Mouse (Mus musculus) intestine, embryonic 16.5 days (tissue): ENCODE data around the gene Cldn4. TPM values are rescaled to one million over a fixed set of nuclear protein-coding genes. Genes with fewer than 3 reads are reported as not detected.

ENCODE experiments used
- ATAC-seq: fragments of 200-750 bp; cut with Nextera tagmentation; 2 replicates; pipeline ENCODE4 v1.8.0; 2017; ENCODE audit warnings: moderate TSS enrichment, moderate library complexity
- H3K27ac ChIP-seq: fragments of 300-500 bp; sonication (generic); 2 replicates; pipeline ENCODE4 v1.5.1; 2014; ENCODE audit warnings: mild to moderate bottlenecking, low read length
- H3K27me3 ChIP-seq: fragments of 300-500 bp; sonication (generic); replicated peaks from 2 replicates; pipeline ENCODE4 v1.6.1; 2014; ENCODE audit warnings: low read length, control low read depth, mixed read lengths; ENCODE audit not compliant: control insufficient read depth, insufficient read depth
- H3K36me3 ChIP-seq: fragments of 300-500 bp; sonication (generic); 2 replicates; pipeline ENCODE4 v1.6.1; 2014; ENCODE audit warnings: low read length, control low read depth; ENCODE audit not compliant: control insufficient read depth, insufficient read depth
- H3K4me1 ChIP-seq: fragments of 300-500 bp; sonication (generic); 2 replicates; pipeline ENCODE4 v1.6.1; 2014; ENCODE audit warnings: low read length, control low read depth, mixed read lengths; ENCODE audit not compliant: control insufficient read depth, insufficient read depth
- H3K4me2 ChIP-seq: fragments of 300-500 bp; sonication (generic); 2 replicates; pipeline ENCODE4 v1.6.1; 2014; ENCODE audit warnings: low read depth, low read length, control low read depth
- H3K4me3 ChIP-seq: fragments of 300-500 bp; sonication (generic); 2 replicates; pipeline ENCODE4 v1.5.1; 2014; ENCODE audit warnings: mild to moderate bottlenecking, low read length
- H3K9ac ChIP-seq: fragments of 300-500 bp; sonication (generic); 2 replicates; pipeline ENCODE4 v1.6.1; 2014; ENCODE audit warnings: low read depth, low read length
- H3K9me3 ChIP-seq: fragments of 300-500 bp; sonication (generic); 2 replicates; pipeline ENCODE4 v1.6.1; 2016; ENCODE audit warnings: low read length, control low read depth; ENCODE audit not compliant: control insufficient read depth
- WGBS: fragments of 180-500 bp; shearing (Covaris S2); extraction: QIAGEN DNeasy Blood & Tissue Kit; methylation state at CpG from one replicate; pipeline ENCODE4 v1.1.7; 2014; 5-methylcytosine and 5-hydroxymethylcytosine counted together
- polyA plus RNA-seq: library from polyadenylated mRNA; unstranded; fragments of >200 nt; fragmentation: Nextera tagmentation; extraction: Ambion mirVana; gene quantifications from 2 replicates; pipeline ENCODE4 v1.2.1, GENCODE M21; 2015

Gene Cldn4
- polyA plus RNA-seq, 1 experiment from 2014 or later: 54.2 TPM

- no peak for ATAC-seq
- no peaks in the 10 kb centered on the region for H3K9me3 ChIP-seq
- no peaks in the 10 kb centered on the region for H3K36me3 ChIP-seq
- no peak overlapping the region for H3K4me2 ChIP-seq
- no peaks in the 10 kb centered on the region for H3K27me3 ChIP-seq
- H3K4me3 ChIP-seq: no peak overlapping the region
- WGBS: 85% methylated on average over 2 of the region's 2 CpGs
- no peaks in the 10 kb centered on the region for H3K4me1 ChIP-seq
- no peak overlapping the region for H3K27ac ChIP-seq
- no peak overlapping the region for H3K9ac ChIP-seq
These were observed 34.8 kb downstream of the Cldn4 start for GRCm38 (mm10) chr5:134911901-134912300.

GRCm38 (mm10) chr5:134907135-134907534, 39.6 kb downstream of the Cldn4 start:
- Histone ChIP-seq H3K9ac (no peak overlapping the region), H3K4me2 (no peak overlapping the region), H3K4me3 (no peak overlapping the region), H3K4me1 (no peaks in the 10 kb centered on the region), H3K27ac (peak overlapping the region; percentile 44; the same call in 1 of the 2 replicates), H3K9me3 (no peaks in the 10 kb centered on the region), H3K36me3 (no peaks in the 10 kb centered on the region), H3K27me3 (no peaks in the 10 kb centered on the region)
- 1% methylated on average over 13 of the region's 13 CpGs for WGBS
- ATAC-seq: peak; percentile 92

GRCm38 (mm10) chr5:134906633-134907032, 40.1 kb downstream of the Cldn4 start, which contains the start of gene Tmem270:
Tmem270 (minus strand) TSS chr5:134906733.
- Histone ChIP-seq H3K27me3 (no peaks in the 10 kb centered on the region), H3K9ac (no peak within 1 kb of the TSS), H3K4me1 (no peaks in the 10 kb centered on the region), H3K36me3 (no peaks in the 10 kb centered on the region), H3K9me3 (no peaks in the 10 kb centered on the region), H3K4me2 (no peak within 1 kb of the TSS), H3K4me3 (no peak within 1 kb of the TSS), H3K27ac (peak within 1 kb of the TSS; percentile 44; the same call in 1 of the 2 replicates)
- no peak for ATAC-seq
- WGBS: 81% methylated on average over 6 of the region's 6 CpGs

GRCm38 (mm10) chr5:134901644-134902027, 45.1 kb downstream of the Cldn4 start:
- no peak overlapping the region for H3K4me3 ChIP-seq
- no peaks in the 10 kb centered on the region for H3K36me3 ChIP-seq
- no peaks in the 10 kb centered on the region for H3K27me3 ChIP-seq
- 69% methylated on average over 8 of the region's 8 CpGs for WGBS
- no peak overlapping the region for H3K27ac ChIP-seq
- no peak overlapping the region for H3K4me2 ChIP-seq
- no peak overlapping the region for H3K9ac ChIP-seq
- H3K9me3 ChIP-seq: no peaks in the 10 kb centered on the region
- no peak for ATAC-seq
- peaks cover 13% of the 10 kb centered on the region for H3K4me1 ChIP-seq

- Histone ChIP-seq H3K9me3 (no peaks in the 10 kb centered on the region), H3K9ac (no peak overlapping the region), H3K27me3 (no peaks in the 10 kb centered on the region), H3K27ac (no peak overlapping the region), H3K36me3 (no peaks in the 10 kb centered on the region), H3K4me3 (no peak overlapping the region), H3K4me2 (no peak overlapping the region), H3K4me1 (peaks cover 13% of the 10 kb centered on the region)
- WGBS: 33% methylated on average over 12 of the region's 12 CpGs
- peak; percentile 65 for ATAC-seq
These were observed 45.6 kb downstream of the Cldn4 start for GRCm38 (mm10) chr5:134901012-134901643.

- Histone ChIP-seq H3K27me3 (no peaks in the 10 kb centered on the region), H3K4me2 (no peak overlapping the region), H3K9ac (peak overlapping the region; percentile 54; the same call in 1 of the 2 replicates), H3K9me3 (no peaks in the 10 kb centered on the region), H3K4me1 (peaks cover 13% of the 10 kb centered on the region), H3K4me3 (no peak overlapping the region), H3K36me3 (no peaks in the 10 kb centered on the region), H3K27ac (peak overlapping the region; percentile 23; the same call in 1 of the 2 replicates)
- 0 out of 2 replicates have a peak, but pooled peaks have one; percentile 27 for ATAC-seq
- WGBS: 39% methylated on average over 17 of the region's 17 CpGs
These were observed 49.1 kb downstream of the Cldn4 start for GRCm38 (mm10) chr5:134897596-134897995.

- no peak overlapping the region for H3K4me3 ChIP-seq
- no peaks in the 10 kb centered on the region for H3K9me3 ChIP-seq
- H3K27me3 ChIP-seq: no peaks in the 10 kb centered on the region
- no peak overlapping the region for H3K27ac ChIP-seq
- 84% methylated on average over 8 of the region's 8 CpGs for WGBS
- 0 out of 2 replicates have a peak overlapping the region, but pooled peaks have one; percentile 48 for H3K9ac ChIP-seq
- no peak overlapping the region for H3K4me2 ChIP-seq
- ATAC-seq: no peak
- peaks cover 13% of the 10 kb centered on the region for H3K4me1 ChIP-seq
- H3K36me3 ChIP-seq: no peaks in the 10 kb centered on the region
These were observed 49.8 kb downstream of the Cldn4 start for GRCm38 (mm10) chr5:134896965-134897364.

- no peak overlapping the region for H3K9ac ChIP-seq
- 60% methylated on average over 8 of the region's 8 CpGs for WGBS
- no peaks in the 10 kb centered on the region for H3K9me3 ChIP-seq
- no peak overlapping the region for H3K4me2 ChIP-seq
- ATAC-seq: peak; percentile 69
- H3K36me3 ChIP-seq: no peaks in the 10 kb centered on the region
- no peak overlapping the region for H3K27ac ChIP-seq
- no peaks in the 10 kb centered on the region for H3K27me3 ChIP-seq
- H3K4me1 ChIP-seq: peaks cover 13% of the 10 kb centered on the region
- no peak overlapping the region for H3K4me3 ChIP-seq
These were observed 51.4 kb downstream of the Cldn4 start for GRCm38 (mm10) chr5:134895291-134895690.
